Mouse (Mus musculus) adrenal gland, adult 2 months (tissue): ENCODE data around the gene Heatr5b. TPM values are rescaled to one million over a fixed set of nuclear protein-coding genes. Genes with fewer than 3 reads are reported as not detected.
A peak's percentile ranks its signal among the peaks of the same experiment; 100 is the strongest.

Experiments
- DNase-seq: peaks from one replicate; pipeline ENCODE4 v3.0.0; 2021
- polyA plus RNA-seq: library from polyadenylated mRNA; depleted of rRNA; stranded (reverse); fragments of >200 nt; gene quantifications from 2 replicates; pipeline ENCODE4 v1.2.3, GENCODE M21; 2012
- total RNA-seq, 2 experiments: library from RNA; stranded (reverse); gene quantifications; 2 replicates each; pipeline ENCODE4 v1.2.3; 2021

The Heatr5b gene
- total and polyA plus RNA-seq, 3 experiments = 16.9 to 40.5 (median 34.7) TPM

GRCm38 (mm10) chr17:78767546-78767945 lies 67.6 kb downstream of the Heatr5b start:
- DNase-seq = no peak

- no peak for DNase-seq
These were observed 69.1 kb downstream of the Heatr5b start for GRCm38 (mm10) chr17:78766084-78766483.

GRCm38 (mm10) chr17:78763272-78763671 lies 71.9 kb downstream of the Heatr5b start:
- DNase-seq = no peak

GRCm38 (mm10) chr17:78752938-78753655 lies 82.1 kb downstream of the Heatr5b start:
- no peak for DNase-seq

- no peak for DNase-seq
These were observed 83.1 kb downstream of the Heatr5b start for GRCm38 (mm10) chr17:78752064-78752463.

- DNase-seq = no peak
These were observed 86.7 kb downstream of the Heatr5b start for GRCm38 (mm10) chr17:78748440-78748839.

- no peak for DNase-seq
These were observed 96.7 kb downstream of the Heatr5b start for GRCm38 (mm10) chr17:78738416-78738815.

- DNase-seq = no peak
These were observed 97.4 kb downstream of the Heatr5b start for GRCm38 (mm10) chr17:78737771-78738170.

GRCm38 (mm10) chr17:78737096-78737495 lies 98.1 kb downstream of the Heatr5b start, which contains the start of gene Strn:
Strn (minus strand) TSS chr17:78737196.
- no peak for DNase-seq

- DNase-seq = peak; percentile 100
These were observed 98.6 kb downstream of the Heatr5b start for GRCm38 (mm10) chr17:78736473-78736988.

GRCm38 (mm10) chr17:78735731-78736472 lies 99.3 kb downstream of the Heatr5b start:
- peak; percentile 54 for DNase-seq

GRCm38 (mm10) chr17:78734806-78735205 lies 100.4 kb downstream of the Heatr5b start:
- peak; percentile 33 for DNase-seq

- DNase-seq = no peak
These were observed 103.1 kb downstream of the Heatr5b start for GRCm38 (mm10) chr17:78732056-78732455.

- no peak for DNase-seq
These were observed 108.3 kb downstream of the Heatr5b start for GRCm38 (mm10) chr17:78726746-78727449.

- DNase-seq = no peak
These were observed 110.6 kb downstream of the Heatr5b start for GRCm38 (mm10) chr17:78724461-78725055.

GRCm38 (mm10) chr17:78721690-78722089 lies 113.5 kb downstream of the Heatr5b start:
- DNase-seq = no peak

GRCm38 (mm10) chr17:78719086-78719485 lies 116.1 kb downstream of the Heatr5b start:
- DNase-seq = no peak

- DNase-seq = no peak
These were observed 124.9 kb downstream of the Heatr5b start for GRCm38 (mm10) chr17:78710258-78710657.

GRCm38 (mm10) chr17:78708422-78708821 lies 126.7 kb downstream of the Heatr5b start:
- no peak for DNase-seq

- no peak for DNase-seq
These were observed 132.2 kb downstream of the Heatr5b start for GRCm38 (mm10) chr17:78702988-78703387.
